Mouse (Mus musculus): ENCODE data around the gene Fam83c.

GRCm38 (mm10) chr2:155787949-155788931, 46.4 kb downstream of the Fam83c start:
- TF ChIP-seq CHD2 (IDR thresholded peaks at IDR 0.05; ENCODE audit: low read length) (no peak), CTCF (IDR thresholded peaks at IDR 0.05 in 2 of 3, conservative IDR thresholded peaks at IDR 0.05 in 1 of 3; ENCODE audit: control insufficient read depth in 1 of 3, insufficient read depth in 1 of 3, low read depth in 2 of 3, low read length in 3 of 3, poor library complexity in 1 of 3, severe bottlenecking in 1 of 3) (no peak), SIN3A (IDR thresholded peaks at IDR 0.05; ENCODE audit: low read length) (no peak)

Data from MEL (cell line).